Mouse (Mus musculus) E14TG2a.4 (cell line): Measurements from ENCODE around the gene Nipa1.
A peak's percentile ranks its signal among the peaks of the same experiment; 100 is the strongest.

Source experiments
- H3K27me3 ChIP-seq: 2 replicates; pipeline ENCODE4 v1.6.1; 2014; ENCODE audit warnings: low read length, control low read depth; ENCODE audit not compliant: insufficient read depth
- H3K36me3 ChIP-seq: 2 replicates; pipeline ENCODE4 v1.6.1; 2014; ENCODE audit warnings: low read length, control low read depth; ENCODE audit not compliant: insufficient read depth
- H3K4me1 ChIP-seq: replicated peaks from 2 replicates; pipeline ENCODE4 v1.6.1; 2014; ENCODE audit warnings: low read depth, low read length, control low read depth
- H3K4me3 ChIP-seq: replicated peaks from 2 replicates; pipeline ENCODE4 v1.5.1; 2014; ENCODE audit warnings: mild to moderate bottlenecking, low read length
- H3K9me3 ChIP-seq: 2 replicates; pipeline ENCODE4 v1.6.1; 2014; ENCODE audit warnings: low read length, control low read depth
- CTCF ChIP-seq: conservative IDR thresholded peaks from 2 replicates; pipeline ENCODE4 v1.5.1; 2014; ENCODE audit warnings: low read length
- NANOG ChIP-seq: IDR thresholded peaks from 2 replicates; pipeline ENCODE4 v1.6.1; 2014; ENCODE audit warnings: borderline replicate concordance, low read length, mixed read lengths
- POU5F1 ChIP-seq: IDR thresholded peaks from 2 replicates; pipeline ENCODE4 v1.6.1; 2014; ENCODE audit warnings: low read length, borderline replicate concordance

The Nipa1 gene

GRCm38 (mm10) chr7:55983107-55983506, 36.6 kb downstream of the Nipa1 start:
- Histone ChIP-seq H3K36me3 (no peaks in the 10 kb centered on the region), H3K27me3 (no peaks in the 10 kb centered on the region), H3K9me3 (no peaks in the 10 kb centered on the region), H3K4me3 (no peak overlapping the region), H3K4me1 (no peaks in the 10 kb centered on the region)
- TF ChIP-seq NANOG (no peak), POU5F1 (no peak), CTCF (no peak)

- no peak overlapping the region for H3K4me3 ChIP-seq
- H3K27me3 ChIP-seq: no peaks in the 10 kb centered on the region
- no peaks in the 10 kb centered on the region for H3K4me1 ChIP-seq
- no peaks in the 10 kb centered on the region for H3K36me3 ChIP-seq
- no peak for TF ChIP-seq NANOG
- no peak for TF ChIP-seq POU5F1
- TF ChIP-seq CTCF: no peak
- H3K9me3 ChIP-seq: no peaks in the 10 kb centered on the region
Observed at GRCm38 (mm10) chr7:55982010-55982700, 37.6 kb downstream of the Nipa1 start.

GRCm38 (mm10) chr7:55981511-55981910, 38.2 kb downstream of the Nipa1 start:
- Histone ChIP-seq H3K36me3 (no peaks in the 10 kb centered on the region), H3K4me1 (no peaks in the 10 kb centered on the region), H3K27me3 (no peaks in the 10 kb centered on the region), H3K4me3 (no peak overlapping the region), H3K9me3 (no peaks in the 10 kb centered on the region)
- TF ChIP-seq CTCF (no peak), POU5F1 (no peak)

- Histone ChIP-seq H3K36me3 (no peaks in the 10 kb centered on the region), H3K4me1 (peaks cover 6% of the 10 kb centered on the region), H3K4me3 (no peak overlapping the region), H3K9me3 (no peaks in the 10 kb centered on the region), H3K27me3 (no peaks in the 10 kb centered on the region)
- TF ChIP-seq CTCF (peak; percentile 68), NANOG (no peak), POU5F1 (no peak)
Observed at GRCm38 (mm10) chr7:55974429-55974828, 45.3 kb downstream of the Nipa1 start.

- TF ChIP-seq POU5F1 (no peak), CTCF (no peak), NANOG (no peak)
- Histone ChIP-seq H3K9me3 (no peaks in the 10 kb centered on the region), H3K4me3 (0 out of 2 replicates have a peak overlapping the region, but pooled peaks have one; percentile 10), H3K36me3 (no peaks in the 10 kb centered on the region), H3K4me1 (peaks cover 30% of the 10 kb centered on the region), H3K27me3 (no peaks in the 10 kb centered on the region)
Observed at GRCm38 (mm10) chr7:55969415-55969814, 50.3 kb downstream of the Nipa1 start.

GRCm38 (mm10) chr7:55968258-55968901, 51.4 kb downstream of the Nipa1 start:
- no peaks in the 10 kb centered on the region for H3K9me3 ChIP-seq
- peaks cover 32% of the 10 kb centered on the region for H3K4me1 ChIP-seq
- no peaks in the 10 kb centered on the region for H3K27me3 ChIP-seq
- peak overlapping the region; percentile 41 for H3K4me3 ChIP-seq
- TF ChIP-seq NANOG: no peak
- no peak for TF ChIP-seq POU5F1
- no peaks in the 10 kb centered on the region for H3K36me3 ChIP-seq

- peaks cover 34% of the 10 kb centered on the region for H3K4me1 ChIP-seq
- no peaks in the 10 kb centered on the region for H3K27me3 ChIP-seq
- H3K36me3 ChIP-seq: no peaks in the 10 kb centered on the region
- no peaks in the 10 kb centered on the region for H3K9me3 ChIP-seq
- H3K4me3 ChIP-seq: no peak overlapping the region
- TF ChIP-seq NANOG (no peak), CTCF (no peak), POU5F1 (no peak)
Observed at GRCm38 (mm10) chr7:55966866-55967460, 52.8 kb downstream of the Nipa1 start.

GRCm38 (mm10) chr7:55962004-55962908, 57.5 kb downstream of the Nipa1 start, which contains the start of gene Nipa2:
Gene Nipa2, minus strand, starts transcription at chr7:55962476.
- TF ChIP-seq POU5F1: no peak
- no peak for TF ChIP-seq CTCF
- no peak for TF ChIP-seq NANOG
- Histone ChIP-seq H3K4me3 (peak within 1 kb of the TSS; percentile 97), H3K4me1 (peaks cover 29% of the 10 kb centered on the region), H3K9me3 (no peaks in the 10 kb centered on the region), H3K36me3 (peaks cover 20% of the 10 kb centered on the region), H3K27me3 (no peaks in the 10 kb centered on the region)
